Mouse (Mus musculus) embryonic facial prominence, embryonic 11.5 days (tissue): Measurements from ENCODE around the gene Tspan31. TPM values are rescaled to one million over a fixed set of nuclear protein-coding genes. Genes with fewer than 3 reads are reported as not detected.

Experiments
- ATAC-seq: fragments of 200-750 bp; cut with Nextera tagmentation; replicated peaks from 2 replicates; pipeline ENCODE4 v1.8.0; 2017; ENCODE audit warnings: low read depth; ENCODE audit not compliant: insufficient number of reproducible peaks, low FRiP score, low TSS enrichment
- DNase-seq: peaks from one replicate; pipeline ENCODE4 v3.0.0-alpha.2; 2015; ENCODE audit warnings: low spot score
- H3K27ac ChIP-seq: fragments of 300-500 bp; sonication (generic); replicated peaks from 2 replicates; pipeline ENCODE4 v1.5.1; 2014; ENCODE audit warnings: mild to moderate bottlenecking, low read depth, low read length, control low read depth
- H3K27me3 ChIP-seq: fragments of 300-500 bp; sonication (generic); 2 replicates; pipeline ENCODE4 v1.6.1; 2014; ENCODE audit warnings: mild to moderate bottlenecking, low read length, moderate library complexity, mixed read lengths; ENCODE audit not compliant: control insufficient read depth, insufficient read depth
- H3K36me3 ChIP-seq: fragments of 300-500 bp; sonication (generic); replicated peaks from 2 replicates; pipeline ENCODE4 v1.6.1; 2014; ENCODE audit warnings: low read depth, mild to moderate bottlenecking, low read length, moderate library complexity, mixed read lengths; ENCODE audit not compliant: control insufficient read depth, insufficient read depth
- H3K4me1 ChIP-seq: fragments of 300-500 bp; sonication (generic); 2 replicates; pipeline ENCODE4 v1.6.1; 2014; ENCODE audit warnings: low read length, mixed read lengths; ENCODE audit not compliant: control insufficient read depth, insufficient read depth
- H3K4me2 ChIP-seq: fragments of 300-500 bp; sonication (generic); 2 replicates; pipeline ENCODE4 v1.6.1; 2014; ENCODE audit warnings: low read depth, mild to moderate bottlenecking, control low read depth, low read length, moderate library complexity
- H3K4me3 ChIP-seq: fragments of 300-500 bp; sonication (generic); 2 replicates; pipeline ENCODE4 v1.5.1; 2014; ENCODE audit warnings: low read depth, low read length, control low read depth
- H3K9ac ChIP-seq: fragments of 300-500 bp; sonication (generic); replicated peaks from 2 replicates; pipeline ENCODE4 v1.6.1; 2014; ENCODE audit warnings: mild to moderate bottlenecking, control low read depth, low read length
- H3K9me3 ChIP-seq: fragments of 300-500 bp; sonication (generic); replicated peaks from 2 replicates; pipeline ENCODE4 v1.6.1; 2016; ENCODE audit warnings: mild to moderate bottlenecking, low read length, inconsistent platforms, mixed read lengths; ENCODE audit not compliant: control insufficient read depth
- WGBS: fragments of 180-500 bp; shearing (Covaris S2); extraction: QIAGEN DNeasy Blood & Tissue Kit; methylation state at CpG from one replicate; pipeline ENCODE4 v1.1.7; 2014; 5-methylcytosine and 5-hydroxymethylcytosine counted together
- polyA plus RNA-seq: library from polyadenylated mRNA; unstranded; fragments of >200 nt; fragmentation: Nextera tagmentation; extraction: Ambion mirVana; gene quantifications from 2 replicates; pipeline ENCODE4 v1.2.1, GENCODE M21; 2014

The Tspan31 gene
- polyA plus RNA-seq, 1 experiment from 2014 or later, result 83.4 TPM

DNA sequence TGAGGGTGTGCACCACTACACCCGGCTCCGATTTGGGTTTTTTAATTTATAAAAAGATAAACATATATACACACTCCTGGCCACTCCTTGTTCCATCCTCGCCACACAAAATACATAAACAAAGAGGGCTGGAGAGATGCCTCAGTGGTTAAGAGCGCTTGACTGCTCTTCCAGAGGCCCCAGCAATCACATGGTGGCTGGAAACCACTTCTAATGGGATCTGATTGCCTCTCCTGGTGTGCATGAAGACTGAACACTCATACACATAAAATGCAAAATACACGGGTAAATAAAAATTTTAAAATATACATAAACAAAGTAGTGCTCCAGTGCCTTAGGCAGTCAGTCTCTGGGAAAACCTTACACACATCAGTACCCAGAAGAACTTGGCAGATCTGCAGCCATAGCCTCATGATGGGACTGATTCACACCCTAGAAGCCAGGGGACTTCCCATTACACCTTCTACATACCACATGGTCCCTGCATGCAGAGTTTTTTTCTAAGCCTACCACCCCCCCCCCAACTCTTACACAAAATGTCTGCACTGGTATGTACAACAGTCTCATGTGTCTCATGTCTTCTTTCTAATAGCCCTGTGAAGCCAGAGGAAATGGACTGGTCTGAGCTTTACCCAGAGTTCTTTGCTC lies 27.5 kb downstream of the Tspan31 start:
- H3K4me1 ChIP-seq, result no peaks in the 10 kb centered on the region
- no peak overlapping the region for H3K27ac ChIP-seq
- ATAC-seq (no peak), DNase-seq (no peak)
- no peaks in the 10 kb centered on the region; the same call in none of the 2 replicates for H3K27me3 ChIP-seq
- peak overlapping the region; percentile 78 for H3K4me3 ChIP-seq
- H3K4me2 ChIP-seq, result peak overlapping the region; percentile 85
- H3K36me3 ChIP-seq, result peaks cover 3% of the 10 kb centered on the region
- WGBS, result 23% methylated on average over 5 of the region's 5 CpGs
- H3K9ac ChIP-seq, result peak overlapping the region; percentile 72
- H3K9me3 ChIP-seq, result no peaks in the 10 kb centered on the region

DNA sequence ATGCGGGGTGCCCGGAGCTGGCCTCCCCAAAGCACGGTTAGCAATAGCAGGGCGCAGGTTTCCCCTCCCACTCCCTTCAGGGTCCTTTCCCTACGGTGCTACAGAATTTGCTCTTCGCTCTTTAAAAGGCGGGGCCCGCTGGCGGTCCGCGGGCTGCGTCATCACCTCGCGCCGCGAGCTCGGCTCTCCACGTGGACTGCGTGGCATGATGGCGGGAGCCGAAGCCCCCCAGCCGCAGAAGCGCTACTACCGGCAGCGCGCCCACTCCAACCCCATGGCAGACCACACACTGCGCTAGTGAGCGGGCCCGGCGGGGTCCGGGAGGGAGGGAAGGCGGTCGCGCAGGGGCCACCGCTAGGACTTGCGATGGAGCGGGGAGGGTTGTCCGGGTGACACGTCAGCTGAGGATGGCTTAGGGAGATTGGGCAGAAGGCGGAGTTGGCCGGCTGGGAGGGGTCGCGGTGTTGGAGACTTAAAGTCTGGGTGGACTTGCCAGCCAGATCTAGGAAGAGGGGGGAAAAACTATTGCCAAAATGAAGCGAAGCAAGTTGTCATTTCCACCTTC lies 28.2 kb downstream of the Tspan31 start:
- peak; percentile 82 for ATAC-seq
- H3K9me3 ChIP-seq, result no peaks in the 10 kb centered on the region
- under 1% methylated on average over 41 of the region's 44 CpGs for WGBS
- DNase-seq, result peak; percentile 94
- peak overlapping the region; percentile 78 for H3K4me3 ChIP-seq
- peaks cover 3% of the 10 kb centered on the region for H3K36me3 ChIP-seq
- peak overlapping the region; percentile 85 for H3K4me2 ChIP-seq
- no peaks in the 10 kb centered on the region for H3K4me1 ChIP-seq
- peak overlapping the region; percentile 72 for H3K9ac ChIP-seq
- no peaks in the 10 kb centered on the region for H3K27me3 ChIP-seq
- no peak overlapping the region; the same call in 1 of the 2 replicates for H3K27ac ChIP-seq

DNA sequence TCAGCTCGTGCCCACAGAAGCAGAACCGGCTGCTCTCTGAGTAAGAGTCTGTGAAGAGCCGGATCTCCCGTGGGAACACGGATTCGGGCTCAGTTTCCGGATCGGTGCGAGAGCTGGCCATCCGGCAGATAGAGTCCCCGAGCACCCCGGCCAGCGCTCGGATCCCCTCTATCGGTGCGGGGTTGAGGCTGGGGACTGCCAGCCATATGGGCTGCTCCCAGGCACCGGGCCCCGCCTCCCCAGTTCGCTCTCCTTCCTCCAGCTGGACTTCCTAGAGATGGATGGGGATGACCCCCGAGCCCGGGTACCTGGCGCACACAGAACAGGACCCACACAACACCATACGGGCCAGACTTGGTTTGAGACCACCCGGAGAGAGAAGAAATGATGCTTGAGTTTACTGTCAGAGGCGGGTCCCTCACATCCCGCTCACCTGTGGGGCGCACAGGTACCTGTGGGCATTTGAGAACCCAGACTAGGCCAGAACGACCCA lies 28.7 kb downstream of the Tspan31 start, which contains the start of the genes Mettl1 and Eef1akmt3:
Gene Mettl1, plus strand, starts transcription at position 141 of the 493 bp plus-strand sequence.
Gene Eef1akmt3, minus strand, starts transcription at position 240 of the 493 bp plus-strand sequence.
- H3K4me3 ChIP-seq, result peak within 1 kb of the TSS; percentile 78
- 0% methylated on average over 27 of the region's 28 CpGs for WGBS
- no peaks in the 10 kb centered on the region for H3K4me1 ChIP-seq
- DNase-seq (peak; percentile 55), ATAC-seq (peak; percentile 79)
- H3K9ac ChIP-seq, result peak within 1 kb of the TSS; percentile 72
- H3K27me3 ChIP-seq, result no peaks in the 10 kb centered on the region
- no peak within 1 kb of the TSS; the same call in 1 of the 2 replicates for H3K27ac ChIP-seq
- H3K36me3 ChIP-seq, result peaks cover 3% of the 10 kb centered on the region
- peak within 1 kb of the TSS; percentile 85 for H3K4me2 ChIP-seq
- H3K9me3 ChIP-seq, result no peaks in the 10 kb centered on the region

DNA sequence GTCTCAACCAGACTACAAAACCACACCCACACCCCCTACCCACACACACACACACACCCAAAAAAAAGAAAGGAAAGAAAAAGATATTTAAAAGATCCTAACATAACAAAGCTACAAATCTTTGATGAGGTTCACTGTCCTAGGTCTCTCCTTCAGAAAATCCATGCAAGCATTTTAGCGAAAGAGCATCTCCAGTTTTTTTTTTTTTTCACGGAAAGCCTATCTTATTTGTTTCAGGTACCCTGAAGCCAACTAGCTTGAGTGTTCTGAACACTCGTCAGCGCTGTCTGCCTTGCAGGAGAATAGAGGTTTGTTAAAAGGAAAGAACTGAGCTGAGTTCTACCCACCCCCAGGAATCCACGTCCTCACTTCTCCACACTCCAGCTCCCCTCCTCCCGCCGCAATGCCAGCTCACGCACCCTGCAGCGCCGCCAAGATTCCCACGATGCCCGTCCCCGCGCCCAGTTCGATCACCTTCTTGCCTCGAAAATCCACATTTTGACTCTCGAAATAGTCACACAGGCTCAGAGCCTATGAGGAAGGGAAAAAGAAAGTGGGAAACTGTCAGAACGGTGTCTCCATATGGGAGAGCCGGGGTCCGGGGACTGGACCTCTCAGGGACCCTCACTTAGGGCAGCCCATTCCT lies 29.4 kb downstream of the Tspan31 start:
- H3K27ac ChIP-seq, result no peak overlapping the region
- no peaks in the 10 kb centered on the region for H3K27me3 ChIP-seq
- peak overlapping the region; percentile 78 for H3K4me3 ChIP-seq
- ATAC-seq, result peak; percentile 44
- peaks cover 3% of the 10 kb centered on the region for H3K36me3 ChIP-seq
- H3K4me2 ChIP-seq, result peak overlapping the region; percentile 85
- H3K9ac ChIP-seq, result peak overlapping the region; percentile 72
- H3K9me3 ChIP-seq, result no peaks in the 10 kb centered on the region
- DNase-seq, result peak; percentile 16
- WGBS, result 2% methylated on average over 20 of the region's 20 CpGs
- H3K4me1 ChIP-seq, result no peaks in the 10 kb centered on the region

DNA sequence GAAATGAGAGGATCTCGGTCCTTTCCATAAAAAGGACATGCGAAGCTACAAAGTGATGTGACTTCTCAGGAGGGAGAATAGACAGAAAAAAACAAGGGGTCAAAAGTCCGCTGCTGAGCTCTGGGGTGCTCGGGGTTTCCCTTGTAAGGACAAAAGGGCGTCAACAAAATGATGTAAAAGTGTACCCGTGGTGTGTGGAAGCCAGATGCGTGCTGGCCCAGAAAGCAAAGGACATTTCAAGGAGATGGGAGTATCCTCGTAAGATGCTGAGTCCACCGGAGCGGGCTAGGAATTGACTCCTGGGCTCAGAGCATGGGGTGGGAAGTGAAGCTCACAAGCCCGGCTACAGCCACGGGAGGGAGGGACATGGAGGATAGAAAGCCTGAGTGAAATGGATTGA lies 32.4 kb downstream of the Tspan31 start:
- Histone ChIP-seq H3K9ac (no peak overlapping the region), H3K27me3 (no peaks in the 10 kb centered on the region), H3K27ac (no peak overlapping the region), H3K9me3 (no peaks in the 10 kb centered on the region), H3K4me1 (no peaks in the 10 kb centered on the region), H3K4me2 (no peak overlapping the region), H3K4me3 (no peak overlapping the region), H3K36me3 (no peaks in the 10 kb centered on the region)
- DNase-seq (no peak), ATAC-seq (no peak)
- 80% methylated on average over 12 of the region's 12 CpGs for WGBS

DNA sequence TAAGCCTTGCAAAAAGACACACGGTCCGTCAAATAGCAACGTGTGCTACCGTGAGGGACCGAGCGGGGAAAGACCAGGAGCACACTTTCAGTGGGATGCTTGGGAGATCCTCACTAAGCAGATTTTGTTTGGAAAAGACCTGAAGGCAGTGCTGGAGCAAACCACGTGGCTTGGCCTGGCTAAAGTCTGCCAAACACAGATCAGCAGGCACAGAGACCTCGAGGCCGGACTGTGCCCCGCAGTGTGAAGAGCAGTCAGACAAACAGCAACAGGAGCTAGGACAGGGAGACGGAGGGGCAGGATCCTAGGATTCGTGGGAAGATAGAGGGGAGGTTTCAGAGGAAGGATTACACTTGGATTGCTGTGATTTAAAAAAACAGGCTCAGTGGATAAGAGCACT lies 33.8 kb downstream of the Tspan31 start:
- no peak overlapping the region for H3K9ac ChIP-seq
- no peaks in the 10 kb centered on the region for H3K4me1 ChIP-seq
- H3K4me2 ChIP-seq, result no peak overlapping the region
- no peaks in the 10 kb centered on the region for H3K36me3 ChIP-seq
- 83% methylated on average over 12 of the region's 12 CpGs for WGBS
- no peak overlapping the region for H3K27ac ChIP-seq
- H3K4me3 ChIP-seq, result no peak overlapping the region
- DNase-seq (no peak), ATAC-seq (no peak)
- no peaks in the 10 kb centered on the region for H3K9me3 ChIP-seq
- no peaks in the 10 kb centered on the region for H3K27me3 ChIP-seq

DNA sequence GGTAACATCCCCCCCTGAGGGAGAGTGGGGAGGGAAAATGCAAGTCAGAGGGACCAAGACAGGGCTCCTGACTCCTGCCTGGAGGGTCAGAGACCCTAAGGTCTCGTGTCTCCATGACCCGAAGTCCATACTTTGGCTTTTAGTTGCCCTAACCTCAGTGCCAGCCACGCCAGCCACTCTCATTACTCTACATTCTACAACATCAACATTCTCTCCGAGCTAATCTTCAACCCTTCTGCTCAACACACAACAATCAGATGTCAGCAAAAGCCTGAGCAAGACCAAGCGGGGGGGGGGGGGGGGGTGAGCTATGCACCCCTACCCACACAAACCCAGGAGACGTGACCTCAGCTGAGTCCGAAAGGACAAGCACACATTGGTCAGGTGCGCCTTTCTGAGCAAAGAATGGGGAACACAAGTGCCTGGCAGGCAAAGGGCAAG lies 36.7 kb downstream of the Tspan31 start:
- H3K4me1 ChIP-seq, result no peaks in the 10 kb centered on the region
- H3K4me3 ChIP-seq, result no peak overlapping the region
- no peak overlapping the region for H3K27ac ChIP-seq
- no peak overlapping the region for H3K4me2 ChIP-seq
- WGBS, result 81% methylated on average over 8 of the region's 8 CpGs
- H3K9ac ChIP-seq, result no peak overlapping the region
- 0 out of 2 replicates have a peak, but pooled peaks cover 2% of the 10 kb centered on the region for H3K36me3 ChIP-seq
- no peaks in the 10 kb centered on the region for H3K27me3 ChIP-seq
- ATAC-seq (no peak), DNase-seq (no peak)
- no peaks in the 10 kb centered on the region for H3K9me3 ChIP-seq
